Mouse (Mus musculus) ZHBTc4 (cell line): ENCODE measurements around the gene Slc23a2.

Experiments used
- DNase-seq: peaks from one replicate; pipeline ENCODE4 v3.0.0-alpha.2; 2011; ENCODE audit warnings: low read depth, low spot score

Gene Slc23a2

DNA sequence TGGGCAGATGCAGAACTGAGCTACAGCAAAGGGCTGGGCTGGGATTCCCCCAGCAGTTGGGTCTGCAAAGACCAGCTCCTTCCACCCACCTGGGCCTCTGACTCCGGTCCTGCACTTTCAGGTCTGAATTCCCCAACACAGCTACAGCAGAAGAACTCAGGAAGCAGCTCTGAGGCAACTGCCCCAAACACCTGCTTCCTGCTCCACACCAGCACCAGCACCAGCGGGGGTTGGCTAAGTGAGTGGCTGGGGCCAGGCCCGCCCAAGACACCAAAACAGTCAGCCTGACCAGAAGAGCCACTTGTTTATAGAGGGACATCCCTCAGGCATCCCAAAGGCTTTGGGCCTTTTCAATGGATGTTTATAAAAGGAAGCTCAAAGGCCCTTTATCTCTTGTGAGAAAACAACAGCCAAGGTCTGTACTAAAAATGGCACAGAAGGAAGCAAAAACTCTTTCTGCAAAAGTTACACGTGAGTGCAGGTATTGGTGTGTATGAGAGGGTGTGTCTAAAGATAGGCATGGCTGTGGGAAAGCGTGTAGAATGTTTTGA lies 123.8 kb downstream of the Slc23a2 start:
- DNase-seq: no peak

DNA sequence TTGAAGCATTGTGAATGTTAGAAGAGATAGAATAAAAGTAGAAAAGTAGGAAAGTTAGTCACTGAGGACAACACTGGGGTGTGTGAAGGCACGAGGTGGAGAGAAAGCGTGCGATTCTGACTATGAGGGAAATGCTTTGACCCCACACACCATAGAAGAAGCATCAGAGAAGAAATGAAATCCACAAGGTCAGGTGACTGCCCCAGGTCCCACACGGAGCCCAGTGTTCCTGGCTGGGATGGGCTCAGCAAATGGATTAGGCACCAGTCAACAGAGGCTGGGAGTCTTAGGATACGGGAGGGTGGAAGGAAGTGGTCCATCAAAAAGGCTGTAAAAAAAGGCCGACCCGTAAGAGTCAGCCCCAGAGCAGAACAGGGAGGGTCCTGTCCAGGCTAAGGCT lies 124.5 kb downstream of the Slc23a2 start:
- DNase-seq: no peak

DNA sequence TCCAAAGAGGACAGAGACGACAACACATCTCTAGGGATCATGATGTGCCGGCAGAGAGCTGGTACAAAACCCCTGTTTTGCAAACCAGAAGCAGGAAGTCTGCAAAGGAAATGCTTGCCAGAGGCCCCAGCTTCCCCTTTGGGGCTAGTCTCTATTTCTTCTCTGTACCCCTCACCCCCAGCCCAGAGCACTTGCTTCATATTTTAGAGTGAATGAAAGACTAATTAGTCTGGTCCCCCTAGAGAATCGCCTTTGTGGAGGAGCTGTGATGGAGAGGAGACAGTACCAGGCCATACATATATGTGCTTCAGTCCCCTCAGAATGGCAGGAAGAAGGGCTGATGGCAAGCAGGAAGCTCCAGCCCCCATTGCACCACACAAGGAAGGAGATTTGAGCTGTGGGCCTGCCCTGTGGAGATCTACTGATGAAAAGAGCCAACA lies 125.5 kb downstream of the Slc23a2 start:
- no peak for DNase-seq

DNA sequence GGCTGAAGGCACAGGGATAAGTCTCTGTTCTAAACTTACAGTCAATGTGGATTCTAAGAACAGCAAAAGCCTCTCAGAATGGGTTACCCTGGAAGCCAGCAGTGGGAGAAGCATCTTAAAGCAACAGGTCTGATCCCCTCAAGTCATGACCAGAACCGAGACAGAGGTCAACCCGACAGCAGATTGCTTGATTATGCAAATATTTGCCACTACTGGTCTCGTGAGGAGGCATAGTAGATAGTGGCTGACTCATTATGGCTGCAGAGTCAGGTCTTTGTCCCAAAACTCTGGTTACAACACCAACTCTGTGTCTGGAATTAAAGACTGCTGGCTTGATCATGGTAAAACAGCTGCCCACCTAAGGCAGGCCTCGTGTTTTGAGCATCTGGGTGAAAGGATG lies 126.8 kb downstream of the Slc23a2 start:
- no peak for DNase-seq

DNA sequence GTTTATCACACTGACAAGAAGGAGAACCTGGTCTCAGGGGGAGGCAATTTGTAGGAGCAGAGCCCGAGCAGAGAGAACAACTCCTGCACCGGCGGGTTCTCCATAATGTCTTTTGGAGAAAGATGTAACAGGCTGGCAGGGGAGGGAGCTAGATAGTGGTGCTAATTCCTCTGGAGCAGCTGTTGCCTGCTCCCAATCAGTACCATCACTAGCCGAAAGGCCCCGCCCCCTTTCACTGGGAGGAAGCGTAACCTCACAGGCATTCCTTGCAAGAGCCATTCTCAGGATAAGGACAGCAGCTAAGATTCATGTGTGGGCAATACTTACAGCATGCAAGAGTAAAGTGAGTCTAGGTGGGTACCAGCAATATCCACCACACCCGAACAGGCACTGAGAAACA lies 127.3 kb downstream of the Slc23a2 start:
- peak; percentile 81 for DNase-seq

DNA sequence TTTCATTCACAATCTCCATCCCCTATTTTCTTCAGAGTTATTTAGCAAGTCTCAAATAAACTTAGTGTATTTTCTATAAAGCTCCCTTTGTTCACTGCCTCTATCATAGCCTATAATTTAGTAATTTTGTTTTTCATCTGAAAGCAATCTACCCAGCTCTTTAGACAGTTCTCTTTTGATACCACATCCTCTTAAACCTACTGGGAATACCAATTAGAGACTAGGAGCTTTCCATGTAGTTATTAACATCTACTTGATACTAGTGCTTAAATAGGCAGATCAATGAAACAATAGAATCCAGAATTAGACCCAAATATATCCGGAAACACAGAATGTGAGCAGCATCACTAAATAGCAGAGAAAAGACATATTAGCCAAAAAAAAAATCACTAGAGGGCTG lies 128.9 kb downstream of the Slc23a2 start:
- DNase-seq: no peak

DNA sequence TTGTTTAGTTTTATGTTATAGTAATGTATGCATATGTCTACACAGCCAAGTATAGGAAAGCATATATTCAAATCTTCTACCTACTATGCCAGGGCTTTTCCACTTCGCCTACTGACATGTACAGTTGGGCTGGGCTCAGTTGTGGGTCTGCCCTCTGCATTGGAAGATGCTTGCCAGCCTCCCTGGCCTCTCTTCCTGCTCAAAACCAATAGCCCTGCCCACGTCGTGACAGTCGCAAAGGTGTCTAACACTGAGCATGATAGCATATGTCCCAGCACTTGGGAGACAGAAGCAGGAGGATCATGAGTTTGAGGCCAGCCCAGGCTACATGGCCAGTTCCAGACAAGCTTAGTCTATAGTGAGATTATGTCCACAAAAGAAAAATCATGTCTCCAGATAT lies 131.8 kb downstream of the Slc23a2 start:
- DNase-seq: no peak

DNA sequence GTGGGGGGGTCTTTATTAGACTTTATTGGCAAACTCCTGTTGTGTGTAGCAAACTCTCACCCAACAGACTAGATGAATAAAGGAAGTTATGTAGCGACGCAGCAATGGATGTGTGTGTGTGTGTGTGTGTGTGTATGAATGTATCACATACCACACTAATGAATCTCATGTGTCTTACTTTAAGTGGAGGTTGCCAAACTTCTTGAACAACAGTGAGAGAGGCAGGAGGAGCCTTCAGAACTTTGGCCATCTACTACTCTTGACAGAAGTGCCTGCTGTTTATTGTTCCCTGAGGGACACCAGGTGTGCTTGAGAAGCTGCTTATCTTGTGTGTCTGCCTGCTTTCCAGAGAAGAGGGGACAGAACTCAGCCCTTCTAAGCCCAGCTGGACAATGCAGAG lies 134.1 kb downstream of the Slc23a2 start:
- DNase-seq: no peak

DNA sequence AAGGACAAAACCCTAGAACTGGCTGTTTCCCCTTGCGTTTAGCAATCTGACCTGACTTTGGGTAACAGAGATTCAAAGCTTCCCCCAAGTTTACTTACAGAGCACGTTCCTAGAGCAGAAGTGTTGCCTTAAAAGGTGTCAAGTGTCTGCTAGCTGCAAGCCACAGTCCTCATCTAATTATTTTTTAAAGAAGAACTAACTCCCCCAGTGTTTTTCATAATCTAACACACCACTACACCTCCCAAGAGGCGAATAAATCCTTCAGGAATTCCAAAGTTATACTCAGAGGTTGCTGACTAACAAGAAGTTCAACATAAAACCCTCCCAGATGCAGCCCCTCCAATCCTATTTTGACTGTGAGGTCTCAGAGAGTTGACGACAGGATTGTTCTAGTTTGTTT lies 136.7 kb downstream of the Slc23a2 start:
- no peak for DNase-seq

DNA sequence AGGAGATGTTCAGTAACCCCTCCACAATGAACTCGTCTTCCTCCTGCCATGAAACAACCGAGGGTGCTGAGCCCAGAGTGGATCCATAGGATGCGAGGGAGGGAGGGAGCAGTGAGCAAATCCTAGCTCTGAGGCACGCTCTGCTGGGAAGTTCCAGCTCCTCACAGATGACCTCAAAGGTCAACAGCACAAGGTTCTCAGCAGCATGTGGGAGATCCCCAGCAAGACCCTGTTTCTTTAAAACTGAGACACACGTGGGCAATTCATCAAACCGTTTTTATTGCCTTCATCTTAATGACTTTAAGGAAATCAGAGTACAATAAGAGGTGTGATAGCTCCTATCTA lies 137.5 kb downstream of the Slc23a2 start:
- DNase-seq: no peak

DNA sequence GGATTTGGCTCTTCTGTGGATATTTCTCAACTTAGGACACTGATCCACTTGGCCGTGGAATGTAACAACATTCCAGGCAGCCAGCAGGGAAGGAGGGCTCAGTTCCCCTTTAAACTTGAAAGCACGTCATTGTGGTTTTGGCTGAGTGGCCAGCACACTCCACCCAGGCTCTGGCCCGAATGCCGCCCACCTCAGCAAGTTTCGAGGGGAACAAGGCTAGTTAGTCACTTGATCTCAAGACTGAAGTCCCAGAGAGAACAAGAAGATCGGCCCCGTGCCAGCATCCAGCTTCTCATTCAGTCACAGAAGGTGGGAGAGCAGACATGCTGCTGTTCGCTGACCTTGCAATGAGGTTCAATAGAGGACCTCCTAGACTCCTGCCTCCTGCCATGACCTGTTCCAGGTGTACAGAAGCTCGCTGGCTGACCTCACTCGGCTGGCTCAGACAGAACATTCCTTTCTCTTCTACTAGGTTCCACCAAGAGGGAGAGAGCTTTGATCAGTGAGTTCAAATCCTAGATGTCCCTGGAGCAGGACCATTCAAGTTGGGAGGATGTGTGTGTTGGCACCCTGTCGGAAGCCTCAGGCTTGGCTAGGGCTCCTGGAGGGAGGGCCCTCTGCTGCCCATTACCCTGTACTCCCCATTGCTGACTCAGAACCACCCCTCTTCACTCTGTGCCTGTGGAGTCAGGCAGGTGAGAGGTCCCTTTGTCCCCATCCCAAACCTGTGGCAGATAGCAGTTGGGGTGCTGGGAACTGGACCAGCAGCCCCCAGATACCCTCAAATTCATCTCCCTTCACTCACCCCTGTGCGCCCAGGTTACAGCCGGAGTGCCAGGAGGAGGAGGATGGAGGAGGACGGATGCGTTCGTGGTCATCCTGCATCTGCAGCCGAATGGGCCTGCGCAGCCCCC lies 138.1 kb downstream of the Slc23a2 start:
- DNase-seq: no peak

DNA sequence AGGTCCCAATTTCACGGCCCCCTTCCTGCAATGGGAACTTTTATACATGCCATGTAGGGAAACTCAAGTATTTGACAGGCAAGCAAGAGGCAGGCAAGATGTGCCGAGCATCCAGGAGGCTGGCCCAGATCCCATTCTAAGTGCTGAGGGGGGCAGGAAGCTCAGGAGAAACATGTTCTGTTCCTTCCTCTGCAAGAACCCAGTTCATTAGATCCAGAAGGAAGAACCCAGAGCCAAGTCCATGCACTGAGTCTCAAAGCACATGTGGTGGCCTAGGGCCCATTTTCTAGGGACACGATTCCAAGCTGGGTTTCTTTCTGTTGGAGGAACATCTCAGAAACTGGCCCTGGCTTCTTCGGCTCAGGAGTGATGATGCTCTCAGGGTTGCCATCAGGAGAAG lies 139.5 kb downstream of the Slc23a2 start:
- no peak for DNase-seq

DNA sequence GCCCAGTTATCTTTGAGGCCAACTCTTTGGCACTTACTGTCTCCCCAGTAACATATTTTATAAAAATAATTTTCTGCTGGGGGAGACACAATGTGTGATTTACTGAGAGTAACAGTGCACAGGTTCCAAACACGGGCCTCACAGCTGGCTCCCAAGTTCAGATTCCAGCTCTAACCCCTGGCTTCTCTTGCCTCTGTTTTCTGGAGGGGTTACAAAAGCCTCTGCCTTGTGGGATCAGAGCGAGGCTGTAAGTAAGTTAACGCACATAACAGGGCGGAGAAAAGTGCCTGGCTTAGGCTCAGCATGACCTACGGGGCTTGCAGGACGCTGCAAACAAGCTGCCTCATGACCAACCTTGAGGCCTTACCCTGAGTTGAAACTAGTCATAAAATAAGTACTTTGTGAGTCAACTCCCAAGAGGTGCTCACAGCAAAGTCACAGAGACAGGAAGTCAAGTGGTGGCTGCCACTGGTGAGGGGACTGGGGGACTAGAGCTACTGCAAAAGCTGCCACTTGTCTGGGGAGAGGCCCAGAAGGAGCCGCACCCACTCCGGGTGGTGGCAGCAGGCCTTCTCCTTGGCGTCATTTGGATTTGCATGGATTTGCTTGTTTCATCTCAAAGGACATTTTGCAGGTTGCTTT lies 140.3 kb downstream of the Slc23a2 start:
- DNase-seq: peak; percentile 30

DNA sequence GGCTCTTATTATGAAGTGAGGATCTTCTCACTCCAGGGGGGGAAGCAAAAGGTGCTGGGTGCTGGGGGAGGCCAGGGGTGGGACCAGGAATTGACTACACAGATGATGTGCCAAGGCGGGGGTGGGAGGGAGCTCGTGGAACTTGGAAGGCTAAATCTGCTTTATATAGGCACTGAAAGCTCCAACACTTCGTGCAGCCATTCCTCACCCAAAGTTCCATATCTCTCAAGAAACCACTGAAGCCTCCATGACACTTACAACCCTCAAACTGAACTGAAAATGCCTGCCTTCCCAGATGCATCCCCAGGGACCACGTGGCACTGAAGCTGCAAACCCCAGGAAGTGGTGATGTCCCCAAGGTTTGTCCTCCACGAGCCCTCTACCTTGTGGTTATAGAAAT lies 141.0 kb downstream of the Slc23a2 start:
- no peak for DNase-seq
